Mouse (Mus musculus): Measurements from ENCODE around the gene Ifnl3. TPM values are rescaled to one million over a fixed set of nuclear protein-coding genes. Genes with fewer than 3 reads are reported as not detected.
A peak's percentile ranks its signal among the peaks of the same experiment; 100 is the strongest.
"Not testable (repeated sequence)": the region's sequence is repeated elsewhere in the genome, so short reads cannot be mapped to it uniquely, and the experiment has no call there.

The Ifnl3 gene
- polyA plus RNA-seq, 1 experiment from 2014 or later: not detected

DNA sequence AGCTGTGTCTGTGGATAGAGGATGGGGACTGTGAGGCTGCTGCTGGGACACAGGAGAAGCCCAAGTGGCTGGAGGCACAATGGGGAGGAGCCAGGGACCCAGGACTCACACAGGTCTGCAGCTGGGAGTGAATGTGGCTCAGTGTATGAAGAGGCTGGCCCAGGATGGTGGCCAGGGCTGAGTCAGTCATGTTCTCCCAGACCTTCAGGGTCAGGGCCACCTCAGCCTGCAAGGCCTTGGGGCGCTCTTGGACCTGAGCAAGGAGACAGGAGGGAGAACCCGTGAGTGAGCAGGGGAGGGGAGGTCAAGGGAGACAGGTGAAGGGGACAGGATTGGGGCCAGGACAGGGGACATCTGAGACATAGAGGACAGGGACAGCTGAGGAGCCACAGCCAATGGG, 13.5 kb upstream of the Ifnl3 start:
- H3K27me3 ChIP-seq; H3K36me3 ChIP-seq; H3K4me1 ChIP-seq (replicated peaks); H3K27ac ChIP-seq; ATAC-seq (replicated peaks; ENCODE audit: insufficient number of reproducible peaks, insufficient read depth, low FRiP score, low read depth); H3K4me3 ChIP-seq; H3K9ac ChIP-seq; H3K9me3 ChIP-seq (replicated peaks); H3K4me2 ChIP-seq: not testable (repeated sequence)
- WGBS: 60% methylated on average over 2 of the region's 2 CpGs

DNA sequence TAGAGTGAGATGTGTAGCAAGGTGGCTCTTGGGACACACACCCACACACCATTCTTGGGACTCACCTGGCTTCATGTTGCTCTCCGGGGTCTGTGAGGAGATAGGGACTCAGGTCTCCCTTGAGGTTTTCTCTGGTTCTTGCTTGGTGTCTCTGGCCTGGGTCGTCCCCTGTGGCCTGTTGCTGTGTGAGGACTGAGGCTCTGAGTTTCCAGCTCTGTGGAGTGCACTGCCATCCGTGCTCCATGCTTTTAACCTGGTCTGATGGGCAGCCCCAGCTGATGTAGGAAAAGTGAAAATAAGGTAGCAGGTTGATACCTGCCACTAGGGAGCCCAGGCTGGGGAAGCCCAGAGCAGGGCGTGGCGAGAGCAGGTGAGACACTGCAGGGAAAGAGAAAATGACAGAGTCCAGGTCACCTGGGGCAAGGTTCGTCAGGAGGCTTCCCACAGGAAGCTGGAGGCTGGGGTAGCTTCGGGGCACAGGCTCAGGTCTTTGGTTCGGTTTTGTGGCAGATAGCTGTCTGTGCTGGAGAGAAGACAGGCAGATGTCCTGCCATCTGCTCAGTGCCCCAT, 12.1 kb upstream of the Ifnl3 start, which contains the start of gene Ifnl2:
TSS of gene Ifnl2 (minus strand) at position 51 of the 570 bp plus-strand sequence.
- H3K9ac ChIP-seq; H3K4me1 ChIP-seq (replicated peaks); H3K4me3 ChIP-seq; H3K9me3 ChIP-seq (replicated peaks); H3K27me3 ChIP-seq; H3K4me2 ChIP-seq; ATAC-seq (replicated peaks; ENCODE audit: insufficient number of reproducible peaks, insufficient read depth, low FRiP score, low read depth); H3K36me3 ChIP-seq; H3K27ac ChIP-seq: not testable (repeated sequence)
- 59% methylated on average over 8 of the region's 8 CpGs for WGBS

DNA sequence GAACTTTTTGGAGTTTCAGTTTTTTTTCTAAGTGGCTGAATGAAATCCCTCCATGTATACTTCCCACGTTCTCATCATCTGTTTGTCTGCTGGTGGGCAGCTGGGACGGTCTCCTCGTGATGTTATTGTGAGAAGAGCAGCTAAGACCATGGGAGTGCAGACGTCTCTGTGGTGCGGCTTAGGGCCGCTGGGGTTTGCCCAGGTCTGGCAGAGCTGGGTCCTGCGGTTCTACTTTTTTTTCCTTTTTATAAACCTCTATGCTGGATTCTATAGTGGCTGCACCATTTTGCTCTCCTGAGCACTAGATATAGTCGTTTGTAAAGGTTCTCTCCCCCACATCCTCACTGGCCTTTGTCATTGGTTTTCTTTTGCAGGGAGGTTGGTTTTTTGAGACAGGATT, 11.2 kb upstream of the Ifnl3 start:
- WGBS: 68% methylated on average over 8 of the region's 8 CpGs
- Histone ChIP-seq H3K9ac (no peak overlapping the region), H3K27me3 (peaks cover 3% of the 10 kb centered on the region; the same call in 1 of the 2 replicates), H3K9me3 (replicated peaks) (no peaks in the 10 kb centered on the region), H3K36me3 (no peaks in the 10 kb centered on the region), H3K4me3 (no peak overlapping the region), H3K27ac (no peak overlapping the region), H3K4me2 (no peak overlapping the region), H3K4me1 (replicated peaks) (no peaks in the 10 kb centered on the region)
- no peak for ATAC-seq (replicated peaks; ENCODE audit: insufficient number of reproducible peaks, insufficient read depth, low FRiP score, low read depth)

- no peak overlapping the region for H3K27ac ChIP-seq
- no peaks in the 10 kb centered on the region for H3K36me3 ChIP-seq
- ATAC-seq (replicated peaks; ENCODE audit: insufficient number of reproducible peaks, insufficient read depth, low FRiP score, low read depth): peak; percentile 64; the same call in 1 of the 2 replicates
- 0 out of 2 replicates have a peak, but pooled peaks cover 4% of the 10 kb centered on the region for H3K27me3 ChIP-seq
- WGBS: 7% methylated on average over 19 of the region's 19 CpGs
- H3K4me3 ChIP-seq: no peak overlapping the region
- no peak overlapping the region for H3K9ac ChIP-seq
- peaks cover 4% of the 10 kb centered on the region; the same call in 1 of the 2 replicates for H3K4me1 ChIP-seq (replicated peaks)
- no peaks in the 10 kb centered on the region for H3K9me3 ChIP-seq (replicated peaks)
- H3K4me2 ChIP-seq: peak overlapping the region; percentile 24; the same call in 1 of the 2 replicates
Observed at GRCm38 (mm10) chr7:28527922-28528719, 5.5 kb downstream of the Ifnl3 start.

GRCm38 (mm10) chr7:28532005-28532404, 9.4 kb downstream of the Ifnl3 start:
- no peak for ATAC-seq (replicated peaks; ENCODE audit: insufficient number of reproducible peaks, insufficient read depth, low FRiP score, low read depth)
- 77% methylated on average over 8 of the region's 8 CpGs for WGBS

GRCm38 (mm10) chr7:28538886-28539285, 16.2 kb downstream of the Ifnl3 start:
- H3K4me1 ChIP-seq (replicated peaks); ATAC-seq (replicated peaks; ENCODE audit: insufficient number of reproducible peaks, insufficient read depth, low FRiP score, low read depth); H3K27ac ChIP-seq; H3K4me3 ChIP-seq; H3K4me2 ChIP-seq; H3K9ac ChIP-seq; H3K9me3 ChIP-seq (replicated peaks); H3K36me3 ChIP-seq: not testable (repeated sequence)
- 84% methylated on average over 6 of the region's 6 CpGs for WGBS
- H3K27me3 ChIP-seq: peaks cover 11% of the 10 kb centered on the region

More at GRCm38 (mm10) chr7:28532005-28532404, 9.4 kb downstream of the Ifnl3 start:
- H3K4me1 ChIP-seq (replicated peaks): peaks cover 4% of the 10 kb centered on the region; the same call in 1 of the 2 replicates
- H3K4me2 ChIP-seq: no peak overlapping the region
- no peaks in the 10 kb centered on the region for H3K9me3 ChIP-seq (replicated peaks)
- 0 out of 2 replicates have a peak, but pooled peaks cover 4% of the 10 kb centered on the region for H3K27me3 ChIP-seq
- no peak overlapping the region for H3K4me3 ChIP-seq
- H3K36me3 ChIP-seq: no peaks in the 10 kb centered on the region
- no peak overlapping the region for H3K27ac ChIP-seq
- no peak overlapping the region for H3K9ac ChIP-seq

DNA sequence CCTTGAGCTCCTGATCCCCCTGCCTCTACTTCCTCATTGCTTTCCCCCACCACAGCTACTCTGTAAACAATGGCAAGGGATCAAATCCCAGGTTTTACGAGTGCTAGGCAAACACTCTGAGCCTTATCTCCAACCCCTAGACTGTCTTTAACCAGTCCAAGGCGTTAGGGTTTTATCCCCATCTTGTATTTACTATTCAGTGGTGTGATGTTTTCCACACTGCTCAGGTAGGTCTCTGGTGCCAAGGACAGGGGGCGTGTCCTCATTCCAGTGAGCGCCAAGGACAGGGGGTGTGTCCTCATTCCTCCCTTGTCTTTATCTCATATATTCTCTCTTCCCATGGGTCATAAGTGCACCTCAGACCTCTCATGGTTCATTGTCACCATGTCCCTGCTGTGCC, 17.9 kb downstream of the Ifnl3 start, which contains the start of gene Sycn:
TSS of gene Sycn (plus strand) at position 360 of the 400 bp plus-strand sequence.
- Histone ChIP-seq H3K9me3 (replicated peaks) (no peaks in the 10 kb centered on the region), H3K4me2 (no peak within 1 kb of the TSS), H3K9ac (no peak within 1 kb of the TSS), H3K27ac (no peak within 1 kb of the TSS), H3K36me3 (no peaks in the 10 kb centered on the region), H3K4me3 (no peak within 1 kb of the TSS), H3K4me1 (replicated peaks) (peaks cover 6% of the 10 kb centered on the region), H3K27me3 (peaks cover 27% of the 10 kb centered on the region)
- ATAC-seq (replicated peaks; ENCODE audit: insufficient number of reproducible peaks, insufficient read depth, low FRiP score, low read depth): no peak
- 54% methylated on average over 4 of the region's 4 CpGs for WGBS

DNA sequence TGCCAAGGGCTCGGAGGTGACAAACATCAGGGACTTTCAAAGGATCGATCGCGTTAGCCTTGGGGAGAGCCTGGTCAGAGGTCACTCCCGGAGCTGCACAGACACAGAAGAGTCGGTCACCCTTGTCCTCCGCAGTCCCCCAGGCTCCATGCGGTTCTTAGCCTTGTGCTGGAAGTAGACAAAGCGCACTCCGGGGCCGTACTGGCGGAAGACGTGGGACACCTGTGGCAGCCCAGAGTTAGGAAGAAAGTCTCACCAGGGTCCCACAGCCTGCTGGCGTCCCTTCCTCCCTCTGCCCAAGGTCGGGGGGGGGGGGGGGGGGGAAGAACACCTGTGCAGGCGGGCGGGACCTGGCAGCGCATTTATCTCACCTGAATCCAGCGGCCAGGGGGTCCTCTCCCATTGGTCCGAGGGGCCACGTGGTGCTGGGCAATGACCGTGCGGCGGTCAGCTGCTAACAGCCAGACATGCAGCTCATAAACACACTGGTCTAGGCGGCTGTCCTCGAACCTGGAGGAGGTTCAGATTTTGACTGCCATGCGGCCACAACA, 21.5 kb downstream of the Ifnl3 start:
- peaks cover 59% of the 10 kb centered on the region for H3K27me3 ChIP-seq
- peaks cover 16% of the 10 kb centered on the region for H3K4me1 ChIP-seq (replicated peaks)
- H3K27ac ChIP-seq: no peak overlapping the region
- 0 out of 2 replicates have a peak overlapping the region, but pooled peaks have one; percentile 1 for H3K4me3 ChIP-seq
- no peaks in the 10 kb centered on the region for H3K9me3 ChIP-seq (replicated peaks)
- peak overlapping the region; percentile 49 for H3K4me2 ChIP-seq
- H3K9ac ChIP-seq: no peak overlapping the region
- no peak for ATAC-seq (replicated peaks; ENCODE audit: insufficient number of reproducible peaks, insufficient read depth, low FRiP score, low read depth)
- WGBS: 11% methylated on average over 23 of the region's 27 CpGs
- H3K36me3 ChIP-seq: no peaks in the 10 kb centered on the region

DNA sequence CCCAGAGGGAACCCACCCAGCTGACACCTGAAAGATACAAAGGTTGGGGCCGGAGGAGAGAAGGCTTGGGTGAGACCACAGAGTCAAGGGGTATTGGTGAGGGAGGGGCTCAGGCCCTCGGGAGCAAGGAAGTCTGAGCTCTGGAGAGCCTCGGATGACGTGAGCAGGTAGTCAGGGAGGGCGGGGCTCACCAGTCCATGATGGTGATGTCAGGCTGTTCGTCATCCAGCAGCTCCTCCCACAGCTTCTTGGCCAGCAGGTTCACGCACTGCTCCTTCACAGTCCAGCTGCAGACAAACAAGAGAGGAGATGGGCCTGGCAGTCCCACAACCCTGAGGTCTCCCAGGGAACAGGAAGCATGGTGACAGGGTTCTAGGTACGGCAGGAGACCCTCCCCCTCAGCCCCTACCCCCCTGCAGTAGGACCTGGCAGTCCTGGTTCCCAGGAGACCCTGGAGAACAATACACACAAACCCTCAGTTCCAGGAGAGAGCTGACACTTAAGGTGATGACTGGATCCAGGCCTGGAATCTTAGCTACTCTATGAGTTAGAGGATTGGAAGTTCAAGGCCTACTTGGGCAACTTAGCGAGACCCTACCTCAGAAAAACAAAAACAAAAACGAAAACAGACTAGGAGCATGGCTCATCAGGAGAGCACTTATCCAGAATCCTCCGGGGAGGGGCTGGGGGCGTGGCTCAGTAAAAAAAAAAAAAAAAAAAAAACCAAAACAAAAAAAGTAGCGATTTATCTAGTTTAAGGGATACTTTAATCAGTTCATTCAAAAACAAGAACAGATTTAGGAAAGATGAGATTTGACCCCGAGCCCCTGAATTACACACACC, 22.6 kb downstream of the Ifnl3 start:
- 27% methylated on average over 14 of the region's 14 CpGs for WGBS
- Histone ChIP-seq H3K27ac (no peak overlapping the region), H3K9me3 (replicated peaks) (no peaks in the 10 kb centered on the region), H3K27me3 (peaks cover 59% of the 10 kb centered on the region), H3K36me3 (no peaks in the 10 kb centered on the region), H3K9ac (no peak overlapping the region), H3K4me3 (no peak overlapping the region), H3K4me2 (no peak overlapping the region), H3K4me1 (replicated peaks) (peaks cover 16% of the 10 kb centered on the region)
- 0 out of 2 replicates have a peak, but pooled peaks have one; percentile 3 for ATAC-seq (replicated peaks; ENCODE audit: insufficient number of reproducible peaks, insufficient read depth, low FRiP score, low read depth)

GRCm38 (mm10) chr7:28545891-28546210, 23.2 kb downstream of the Ifnl3 start:
- 39% methylated on average over 7 of the region's 7 CpGs for WGBS
- H3K36me3 ChIP-seq: no peaks in the 10 kb centered on the region
- no peak overlapping the region for H3K9ac ChIP-seq
- H3K4me2 ChIP-seq: no peak overlapping the region
- peaks cover 16% of the 10 kb centered on the region for H3K4me1 ChIP-seq (replicated peaks)
- no peaks in the 10 kb centered on the region for H3K9me3 ChIP-seq (replicated peaks)
- H3K4me3 ChIP-seq: no peak overlapping the region
- peaks cover 59% of the 10 kb centered on the region for H3K27me3 ChIP-seq
- no peak overlapping the region for H3K27ac ChIP-seq
- no peak for ATAC-seq (replicated peaks; ENCODE audit: insufficient number of reproducible peaks, insufficient read depth, low FRiP score, low read depth)

GRCm38 (mm10) chr7:28546649-28547048, 24.0 kb downstream of the Ifnl3 start:
- H3K27me3 ChIP-seq: peaks cover 59% of the 10 kb centered on the region
- peak overlapping the region; percentile 50 for H3K4me2 ChIP-seq
- no peaks in the 10 kb centered on the region for H3K36me3 ChIP-seq
- H3K9me3 ChIP-seq (replicated peaks): no peaks in the 10 kb centered on the region
- peaks cover 16% of the 10 kb centered on the region for H3K4me1 ChIP-seq (replicated peaks)
- H3K9ac ChIP-seq: no peak overlapping the region
- no peak for ATAC-seq (replicated peaks; ENCODE audit: insufficient number of reproducible peaks, insufficient read depth, low FRiP score, low read depth)
- H3K27ac ChIP-seq: no peak overlapping the region
- WGBS: 2% methylated on average over 22 of the region's 22 CpGs
- H3K4me3 ChIP-seq: peak overlapping the region; percentile 26
